Mouse (Mus musculus): Measurements from ENCODE around the gene Rgs2.

GRCm38 (mm10) chr1:144003904-144004740, at the start of gene Rgs2:
- TF ChIP-seq CTCF (IDR thresholded peaks at IDR 0.05; ENCODE audit: low read depth): no peak
- no peak for TF ChIP-seq EP300 (IDR thresholded peaks at IDR 0.05; ENCODE audit: low read depth)

Measured in heart, postnatal 0 days (tissue).